Mouse (Mus musculus) liver, embryonic 11.5 days (tissue): Measurements from ENCODE around the gene Slmap. TPM values are rescaled to one million over a fixed set of nuclear protein-coding genes. Genes with fewer than 3 reads are reported as not detected.
"Not testable (repeated sequence)": the region's sequence is repeated elsewhere in the genome, so short reads cannot be mapped to it uniquely, and the experiment has no call there.

Source experiments
- ATAC-seq: fragments of 200-750 bp; cut with Nextera tagmentation; replicated peaks from 2 replicates; pipeline ENCODE4 v1.8.0; 2017; ENCODE audit warnings: moderate number of reproducible peaks, mild to moderate bottlenecking, moderate TSS enrichment, moderate library complexity; ENCODE audit not compliant: low FRiP score
- DNase-seq: peaks from one replicate; pipeline ENCODE4 v3.0.0-alpha.2; 2017; ENCODE audit warnings: low spot score
- H3K27ac ChIP-seq: fragments of 300-500 bp; sonication (generic); 2 replicates; pipeline ENCODE4 v1.5.1; 2014; ENCODE audit warnings: mild to moderate bottlenecking, low read depth, low read length, control low read depth
- H3K27me3 ChIP-seq: fragments of 300-500 bp; sonication (generic); replicated peaks from 2 replicates; pipeline ENCODE4 v1.6.1; 2014; ENCODE audit warnings: low read length, mixed read lengths; ENCODE audit not compliant: control insufficient read depth, insufficient read depth
- H3K36me3 ChIP-seq: fragments of 300-500 bp; sonication (generic); 2 replicates; pipeline ENCODE4 v1.6.1; 2014; ENCODE audit warnings: mild to moderate bottlenecking, low read length, moderate library complexity, mixed read lengths; ENCODE audit not compliant: control insufficient read depth, insufficient read depth
- H3K4me1 ChIP-seq: fragments of 300-500 bp; sonication (generic); replicated peaks from 2 replicates; pipeline ENCODE4 v1.6.1; 2014; ENCODE audit warnings: low read length, mixed read lengths; ENCODE audit not compliant: control insufficient read depth, insufficient read depth
- H3K4me2 ChIP-seq: fragments of 300-500 bp; sonication (generic); 2 replicates; pipeline ENCODE4 v1.6.1; 2014; ENCODE audit warnings: mild to moderate bottlenecking, control low read depth, moderate library complexity
- H3K4me3 ChIP-seq: fragments of 300-500 bp; sonication (generic); 2 replicates; pipeline ENCODE4 v1.5.1; 2014; ENCODE audit warnings: low read depth, low read length, control low read depth
- H3K9ac ChIP-seq: fragments of 300-500 bp; sonication (generic); 2 replicates; pipeline ENCODE4 v1.6.1; 2014; ENCODE audit warnings: low read depth, low read length, control low read depth
- H3K9me3 ChIP-seq: fragments of 300-500 bp; sonication (generic); 2 replicates; pipeline ENCODE4 v1.6.1; 2016; ENCODE audit warnings: low read length, inconsistent platforms, mixed read lengths; ENCODE audit not compliant: control insufficient read depth
- WGBS: fragments of 180-500 bp; shearing (Covaris S2); extraction: QIAGEN DNeasy Blood & Tissue Kit; methylation state at CpG from one replicate; pipeline ENCODE4 v1.1.7; 2014; 5-methylcytosine and 5-hydroxymethylcytosine counted together
- polyA plus RNA-seq: library from polyadenylated mRNA; unstranded; fragments of >200 nt; fragmentation: Nextera tagmentation; extraction: Ambion mirVana; gene quantifications from 2 replicates; pipeline ENCODE4 v1.2.1, GENCODE M21; 2014

Slmap gene
- 27.5 and 28.4 TPM in 2 replicates for polyA plus RNA-seq

GRCm38 (mm10) chr14:26534757-26535479 lies at the start of gene Slmap:
TSS of gene Slmap (minus strand) at chr14:26534931.
- no peaks in the 10 kb centered on the region; the same call in none of the 2 replicates for H3K36me3 ChIP-seq
- 13% methylated on average over 33 of the region's 33 CpGs for WGBS
- peak within 1 kb of the TSS; percentile 78 for H3K9ac ChIP-seq
- H3K27me3 ChIP-seq, result no peaks in the 10 kb centered on the region
- DNase-seq, result peak; percentile 97
- peak within 1 kb of the TSS; percentile 92 for H3K4me2 ChIP-seq
- H3K4me3 ChIP-seq, result peak within 1 kb of the TSS; percentile 75
- peak within 1 kb of the TSS; percentile 78 for H3K27ac ChIP-seq
- ATAC-seq, result peak; percentile 91
- peaks cover 17% of the 10 kb centered on the region for H3K4me1 ChIP-seq
- no peaks in the 10 kb centered on the region for H3K9me3 ChIP-seq

DNA sequence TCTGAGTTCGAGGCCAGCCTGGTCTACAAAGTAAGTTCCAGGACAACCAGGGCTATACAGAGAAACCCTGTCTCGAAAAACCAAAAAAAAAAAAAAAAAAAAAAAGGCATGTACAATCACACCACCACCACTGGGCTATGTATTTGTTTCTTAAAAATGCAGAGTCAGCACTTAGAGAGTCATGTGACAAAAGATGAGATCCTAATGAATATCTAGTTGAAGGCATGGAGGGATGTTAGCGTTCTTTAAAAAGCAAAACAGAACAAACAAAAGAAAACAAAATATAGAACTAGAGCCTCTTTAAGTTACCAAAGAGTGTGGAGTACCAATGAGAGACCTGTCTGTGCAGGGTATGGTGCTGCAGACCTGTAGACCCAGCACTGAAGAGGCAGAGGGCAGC lies 48.9 kb upstream of the Slmap start:
- no peak for ATAC-seq
- Histone ChIP-seq H3K36me3 (peaks cover 4% of the 10 kb centered on the region), H3K4me3 (no peak overlapping the region), H3K4me1 (peaks cover 27% of the 10 kb centered on the region), H3K4me2 (no peak overlapping the region), H3K27me3 (no peaks in the 10 kb centered on the region), H3K9me3 (no peaks in the 10 kb centered on the region), H3K9ac (no peak overlapping the region), H3K27ac (no peak overlapping the region)
- no peak for DNase-seq
- 99% methylated on average over 3 of the region's 3 CpGs for WGBS

DNA sequence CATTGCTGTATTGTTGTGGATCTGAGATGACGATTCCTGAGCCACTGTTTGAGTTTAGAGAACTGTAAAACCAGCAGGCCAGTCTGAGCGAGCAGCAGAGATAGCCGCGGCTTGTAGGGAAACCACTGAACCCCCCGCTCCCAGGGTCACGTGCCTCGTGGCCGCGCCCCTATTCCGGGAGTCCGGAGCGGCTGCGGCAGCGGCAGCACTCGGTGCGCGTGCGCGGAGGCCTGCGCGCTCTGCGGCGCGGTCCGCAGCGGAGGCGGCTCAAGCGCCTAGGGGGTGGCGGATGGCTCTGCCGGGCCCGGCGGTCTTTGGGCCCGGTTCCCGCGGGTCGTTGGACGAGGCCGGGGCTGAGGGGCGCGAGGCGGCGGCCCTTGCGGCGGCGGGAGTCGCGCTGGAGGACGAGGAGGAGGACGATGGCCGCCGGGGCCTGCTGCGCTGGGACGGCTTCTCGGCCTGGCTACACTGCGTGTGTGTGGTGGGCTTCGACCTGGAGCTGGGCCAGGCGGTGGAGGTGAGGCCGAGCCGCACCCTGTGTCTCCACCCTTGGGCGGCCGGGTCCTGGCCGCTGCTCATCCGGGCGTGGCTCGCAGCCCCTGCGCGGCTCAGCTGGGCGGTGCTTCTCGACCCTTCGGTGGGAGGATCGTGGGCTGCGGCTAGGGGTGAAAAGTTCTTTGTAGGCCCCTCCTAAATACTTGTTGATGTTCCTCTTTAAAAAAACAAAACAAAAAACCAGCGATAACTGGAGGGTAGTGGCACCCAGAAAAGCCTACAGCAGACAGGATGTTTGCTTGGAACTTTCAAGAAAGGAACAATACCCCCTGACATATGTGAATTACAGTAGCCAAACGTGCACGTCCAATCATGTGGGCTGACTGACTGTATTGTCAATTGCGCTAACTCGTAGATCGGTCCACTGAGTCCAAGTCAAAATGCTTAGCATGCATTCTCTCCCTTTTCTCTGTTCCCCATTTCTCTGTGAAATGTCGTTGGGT lies 44.9 kb upstream of the Slmap start:
- H3K9ac ChIP-seq, result peak overlapping the region; percentile 99
- H3K27ac ChIP-seq, result peak overlapping the region; percentile 99
- ATAC-seq (peak; percentile 92), DNase-seq (peak; percentile 87)
- peak overlapping the region; percentile 86 for H3K4me3 ChIP-seq
- under 1% methylated on average over 79 of the region's 79 CpGs for WGBS
- H3K9me3 ChIP-seq, result no peaks in the 10 kb centered on the region
- no peaks in the 10 kb centered on the region for H3K27me3 ChIP-seq
- peak overlapping the region; percentile 74 for H3K4me2 ChIP-seq
- peaks cover 4% of the 10 kb centered on the region for H3K36me3 ChIP-seq
- peaks cover 6% of the 10 kb centered on the region; the same call in 1 of the 2 replicates for H3K4me1 ChIP-seq

DNA sequence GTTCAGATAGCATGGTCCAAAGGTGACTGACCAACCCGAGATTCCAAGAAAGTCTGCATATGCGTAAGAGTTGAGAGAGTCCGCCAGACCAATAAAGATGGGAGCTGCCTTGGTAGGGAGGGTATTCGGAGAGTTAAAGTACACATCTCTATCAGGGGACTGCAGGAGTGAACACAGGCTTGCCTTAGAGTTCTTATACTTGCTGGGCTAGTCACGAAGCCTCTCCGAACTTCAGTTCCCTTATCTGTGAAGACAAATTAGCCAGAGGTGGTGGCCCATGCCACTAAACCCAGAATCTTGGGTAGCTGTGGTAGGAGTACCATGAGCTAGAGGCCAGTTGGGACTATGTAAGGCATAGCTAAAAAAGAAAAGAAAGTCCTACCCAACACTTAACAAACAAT lies 44.1 kb upstream of the Slmap start:
- WGBS, result 26% methylated on average over 6 of the region's 6 CpGs
- Histone ChIP-seq H3K4me1 (peaks cover 6% of the 10 kb centered on the region; the same call in 1 of the 2 replicates), H3K36me3 (peaks cover 4% of the 10 kb centered on the region), H3K27me3 (no peaks in the 10 kb centered on the region), H3K9me3 (no peaks in the 10 kb centered on the region), H3K4me2 (peak overlapping the region; percentile 74), H3K27ac (peak overlapping the region; percentile 99), H3K9ac (no peak overlapping the region), H3K4me3 (no peak overlapping the region)
- ATAC-seq, result peak; percentile 73
- DNase-seq, result no peak

DNA sequence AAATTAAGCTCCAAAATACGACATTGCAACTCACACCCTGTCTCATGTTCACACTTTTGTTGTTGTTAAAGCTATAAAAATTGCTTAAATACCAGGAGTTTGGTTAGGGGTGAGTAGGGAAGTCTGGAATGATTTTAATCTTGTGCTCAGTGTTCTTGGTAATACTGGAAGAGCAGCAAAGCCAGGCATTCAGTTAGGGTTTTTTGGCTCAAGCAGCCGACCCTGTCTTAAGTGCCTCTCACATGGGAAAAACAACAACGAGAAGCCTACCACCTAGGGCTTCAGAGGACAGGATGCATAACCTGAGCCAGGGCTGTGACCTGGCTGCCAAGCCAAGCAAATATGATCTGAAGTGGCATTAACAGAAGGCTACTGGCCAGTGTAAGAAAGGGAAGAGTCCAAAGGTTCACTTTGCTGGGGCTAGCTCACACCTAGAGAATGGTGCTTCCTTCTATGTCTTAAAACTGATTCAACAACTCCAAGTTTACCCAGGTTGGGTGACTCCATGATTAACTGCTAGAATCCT lies 41.6 kb upstream of the Slmap start:
- Histone ChIP-seq H3K9ac (no peak overlapping the region), H3K36me3 (no peaks in the 10 kb centered on the region), H3K4me1 (peaks cover 8% of the 10 kb centered on the region; the same call in 1 of the 2 replicates), H3K27me3 (no peaks in the 10 kb centered on the region), H3K4me2 (no peak overlapping the region), H3K9me3 (no peaks in the 10 kb centered on the region), H3K4me3 (no peak overlapping the region), H3K27ac (no peak overlapping the region)
- ATAC-seq (no peak), DNase-seq (no peak)
- WGBS, result 74% methylated on average over 3 of the region's 3 CpGs

- H3K4me1 ChIP-seq, H3K4me3 ChIP-seq, H3K9me3 ChIP-seq, ATAC-seq, H3K27ac ChIP-seq, H3K27me3 ChIP-seq, H3K9ac ChIP-seq, H3K4me2 ChIP-seq, H3K36me3 ChIP-seq, DNase-seq: not testable (repeated sequence)
- 87% methylated on average over 5 of the region's 5 CpGs for WGBS
These were observed 38.8 kb upstream of the Slmap start, which contains the start of gene Dennd6a for GRCm38 (mm10) chr14:26573556-26573955. TSS of gene Dennd6a (plus strand) at chr14:26573856.

- 41% methylated on average over 4 of the region's 4 CpGs for WGBS
- no peak for ATAC-seq
- Histone ChIP-seq H3K9me3 (no peaks in the 10 kb centered on the region), H3K9ac (no peak overlapping the region), H3K4me1 (0 out of 2 replicates have a peak, but pooled peaks cover 5% of the 10 kb centered on the region), H3K27ac (no peak overlapping the region), H3K36me3 (no peaks in the 10 kb centered on the region), H3K27me3 (no peaks in the 10 kb centered on the region), H3K4me2 (no peak overlapping the region), H3K4me3 (no peak overlapping the region)
- no peak for DNase-seq
These were observed 37.4 kb upstream of the Slmap start for GRCm38 (mm10) chr14:26571951-26572675.

DNA sequence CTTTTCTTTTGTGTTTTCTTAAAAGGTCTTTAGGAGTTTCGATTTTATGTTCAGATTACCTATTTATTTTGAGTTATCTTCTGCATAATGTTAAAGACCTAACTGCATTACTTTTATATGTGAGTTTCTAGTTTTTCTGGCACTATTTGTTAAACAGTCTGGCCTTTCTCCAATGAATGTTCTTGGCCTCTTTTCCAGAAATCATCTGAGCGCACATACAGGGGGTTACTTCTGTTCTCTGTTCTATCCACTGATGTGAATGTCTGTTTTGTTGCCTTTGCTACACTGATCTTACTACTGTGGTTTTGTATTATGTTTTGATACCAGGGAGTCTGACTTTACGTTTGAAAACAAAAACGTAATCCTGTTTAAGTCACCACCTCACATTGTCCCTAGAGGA lies 35.1 kb upstream of the Slmap start:
- ATAC-seq (no peak), DNase-seq (no peak)
- H3K9ac ChIP-seq, result no peak overlapping the region
- WGBS, result 92% methylated on average over 4 of the region's 4 CpGs
- H3K9me3 ChIP-seq, result no peaks in the 10 kb centered on the region
- H3K4me1 ChIP-seq, result 0 out of 2 replicates have a peak, but pooled peaks cover 5% of the 10 kb centered on the region
- no peak overlapping the region for H3K4me3 ChIP-seq
- H3K27me3 ChIP-seq, result no peaks in the 10 kb centered on the region
- H3K27ac ChIP-seq, result no peak overlapping the region
- no peak overlapping the region for H3K4me2 ChIP-seq
- no peaks in the 10 kb centered on the region for H3K36me3 ChIP-seq
